ENCODE assay signal across 13 mouse cellular contexts in the genomic region with DNA sequence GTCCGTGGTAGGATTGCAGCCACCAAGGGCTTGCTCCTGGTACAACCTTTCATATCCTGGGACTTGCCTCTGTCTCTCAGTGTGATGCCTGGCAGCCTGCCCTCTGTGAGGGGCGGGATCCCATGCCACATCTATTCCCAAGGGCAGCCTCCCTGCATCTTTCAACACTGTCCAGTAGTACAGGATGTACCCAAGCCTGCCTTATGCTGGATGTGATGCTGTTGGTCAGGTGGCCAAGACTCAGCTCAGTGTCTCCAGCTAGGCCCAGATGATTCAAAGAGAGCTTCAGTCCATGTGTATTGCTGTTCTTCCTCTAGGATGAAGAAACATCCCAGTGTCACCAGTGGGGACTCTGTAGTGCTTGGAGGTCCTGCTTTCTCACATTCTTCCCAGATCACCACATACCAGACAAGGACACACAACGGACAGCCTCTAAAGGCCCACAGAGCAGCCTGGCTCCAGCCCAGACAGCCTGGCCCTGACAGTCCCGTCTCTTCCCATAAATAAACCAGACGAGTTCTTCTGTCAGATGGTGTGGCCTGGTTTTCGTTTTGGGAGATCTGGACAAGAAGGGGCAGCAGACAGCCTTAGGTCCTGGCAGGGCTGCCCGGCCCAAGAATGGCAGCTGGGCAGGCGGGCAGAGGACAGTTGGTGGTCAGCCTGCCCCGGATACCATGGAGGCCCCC. TPM values are rescaled to one million over a fixed set of nuclear protein-coding genes. Genes with fewer than 3 reads are reported as not detected.
DNase-seq lines count a peak whose midpoint lies in the region; ATAC-seq and TF ChIP-seq lines count a peak whose summit lies in the region.
"Had no signal": no experiment of that assay in that cellular context is flagged by ENCODE, and none has a peak within 500 bp of the region (broad histone marks: within the 10 kb centered on the region; RNA-seq: fewer than 3 reads in every experiment).

No protein-coding gene starts in this region.

- no peak overlapping the region for H3K4me2 ChIP-seq in lung, embryonic 14.5 days
- no peak overlapping the region for H3K4me2 ChIP-seq in heart, embryonic 14.5 days (ENCODE audit: low read length)
- H3K4me2 ChIP-seq in stomach, embryonic 15.5 days: no peak overlapping the region
- no peak overlapping the region for H3K4me2 ChIP-seq in hindbrain, postnatal 0 days (ENCODE audit: low read depth, low read length)
- H3K4me2 ChIP-seq: hindbrain, embryonic 14.5 days had no signal

- no peak overlapping the region for H3K4me3 ChIP-seq in lung, embryonic 14.5 days (ENCODE audit: low read depth, low read length)
- no peak overlapping the region for H3K4me3 ChIP-seq in heart, embryonic 14.5 days (ENCODE audit: control insufficient read depth in 1 of 2, insufficient read depth in 1 of 2, low read depth in 1 of 2, low read length in 2 of 2)
- H3K4me3 ChIP-seq in stomach, embryonic 15.5 days (replicated peaks): no peak overlapping the region
- H3K4me3 ChIP-seq in hindbrain, postnatal 0 days (ENCODE audit: low read length): no peak overlapping the region

- 59% methylated on average over 9 of the region's 9 CpGs for WGBS in lung, embryonic 14.5 days
- WGBS in heart, embryonic 14.5 days: 28% methylated on average over 9 of the region's 9 CpGs
- 52% methylated on average over 9 of the region's 9 CpGs for WGBS in stomach, embryonic 15.5 days
- WGBS in hindbrain, postnatal 0 days: 67% methylated on average over 9 of the region's 9 CpGs

- TF ChIP-seq CTCF in lung, embryonic 14.5 days (IDR thresholded peaks at IDR 0.05; ENCODE audit: low read depth): no peak
- no peak for TF ChIP-seq CTCF in hindbrain, postnatal 0 days (IDR thresholded peaks at IDR 0.05; ENCODE audit: low read depth)

- H3K27me3 ChIP-seq in lung, embryonic 14.5 days (ENCODE audit: insufficient read depth, low read length): no peaks in the 10 kb centered on the region
- no peaks in the 10 kb centered on the region for H3K27me3 ChIP-seq in heart, embryonic 14.5 days (ENCODE audit: control insufficient read depth, insufficient read depth, low read length)
- no peaks in the 10 kb centered on the region for H3K27me3 ChIP-seq in stomach, embryonic 15.5 days (replicated peaks)
- H3K27me3 ChIP-seq in hindbrain, postnatal 0 days (ENCODE audit: insufficient read depth, low read length): no peaks in the 10 kb centered on the region

- H3K9me3 ChIP-seq in lung, embryonic 14.5 days (ENCODE audit: low read depth, low read length): no peaks in the 10 kb centered on the region
- no peaks in the 10 kb centered on the region for H3K9me3 ChIP-seq in heart, embryonic 14.5 days (ENCODE audit: control insufficient read depth, low read length)
- H3K9me3 ChIP-seq in stomach, embryonic 15.5 days: no peaks in the 10 kb centered on the region
- H3K9me3 ChIP-seq in hindbrain, postnatal 0 days (ENCODE audit: low read length): no peaks in the 10 kb centered on the region

- peaks cover 5% of the 10 kb centered on the region; the same call in 1 of the 2 replicates for H3K4me1 ChIP-seq in lung, embryonic 14.5 days (ENCODE audit: insufficient read depth)
- H3K4me1 ChIP-seq in heart, embryonic 14.5 days (ENCODE audit: control insufficient read depth in 2 of 2, insufficient read depth in 2 of 2, low read length in 2 of 2): peaks cover 22 to 23% of the 10 kb centered on the region in 2 experiments
- H3K4me1 ChIP-seq in stomach, embryonic 15.5 days: 0 out of 2 replicates have a peak, but pooled peaks cover 6% of the 10 kb centered on the region
- 0 out of 2 replicates have a peak, but pooled peaks cover 2% of the 10 kb centered on the region for H3K4me1 ChIP-seq in hindbrain, postnatal 0 days (ENCODE audit: insufficient read depth, low read length)

- intact Hi-C loops in left cerebral cortex, postnatal 25 days (cut with DNase I): no loop called here

- H3K9ac ChIP-seq in lung, embryonic 14.5 days: no peak overlapping the region
- no peak overlapping the region for H3K9ac ChIP-seq in heart, embryonic 14.5 days (ENCODE audit: low read length)
- no peak overlapping the region for H3K9ac ChIP-seq in stomach, embryonic 15.5 days
- no peak overlapping the region for H3K9ac ChIP-seq in hindbrain, postnatal 0 days (replicated peaks; ENCODE audit: low read length)
- H3K9ac ChIP-seq: hindbrain, embryonic 14.5 days; liver, postnatal 0 days had no signal

- DNase-seq in adrenal gland, adult 2 months: peak; percentile 63
- no peak for DNase-seq in adrenal gland, adult 8-10 months
- peak; percentile 18 for DNase-seq in lung, embryonic 14.5 days
- DNase-seq in lung, adult 18-20 months: no peak
- DNase-seq in left cerebral cortex, postnatal 25 days (ENCODE audit: low spot score in 2 of 2): no peak
- no peak for DNase-seq in hindbrain, postnatal 0 days (ENCODE audit: low spot score)
- DNase-seq: kidney, postnatal 25 days; liver, postnatal 0 days; thymus, adult 18-20 months had no signal

- H3K36me3 ChIP-seq in lung, embryonic 14.5 days (ENCODE audit: insufficient read depth): no peaks in the 10 kb centered on the region
- H3K36me3 ChIP-seq in heart, embryonic 14.5 days (ENCODE audit: control insufficient read depth, insufficient read depth, low read length): no peaks in the 10 kb centered on the region
- no peaks in the 10 kb centered on the region for H3K36me3 ChIP-seq in stomach, embryonic 15.5 days
- H3K36me3 ChIP-seq in hindbrain, postnatal 0 days (ENCODE audit: insufficient read depth, low read length): no peaks in the 10 kb centered on the region

- no peak for ATAC-seq in lung, embryonic 14.5 days (ENCODE audit: insufficient read depth)
- ATAC-seq in heart, embryonic 14.5 days (ENCODE audit: insufficient number of reproducible peaks, insufficient read depth, low FRiP score, low read depth): peak; percentile 56
- ATAC-seq in stomach, embryonic 15.5 days (ENCODE audit: insufficient read depth, low FRiP score, low read depth): peak; percentile 30; the same call in 1 of the 2 replicates
- no peak for ATAC-seq in hindbrain, postnatal 0 days
- ATAC-seq: liver, postnatal 0 days had no signal

- H3K27ac ChIP-seq in lung, embryonic 14.5 days (ENCODE audit: low read depth): no peak overlapping the region
- peak overlapping the region; percentile 66 to 72 for H3K27ac ChIP-seq in heart, embryonic 14.5 days (replicated peaks in 1 of 2; ENCODE audit: control insufficient read depth in 1 of 2, insufficient read depth in 1 of 2, low read depth in 2 of 2, low read length in 2 of 2)
- H3K27ac ChIP-seq in stomach, embryonic 15.5 days: no peak overlapping the region
- H3K27ac ChIP-seq in hindbrain, postnatal 0 days: no peak overlapping the region
- H3K27ac ChIP-seq: hindbrain, embryonic 14.5 days had no signal

RNA-seq across cellular contexts. Expression of a gene that starts 52.0 kb away (rescaled TPM):
- total RNA-seq in adrenal gland, adult 2 months (2021): 1 to 10 TPM; 4.4 to 9.1 TPM
- polyA plus RNA-seq in adrenal gland, adult 2 months (2012; rRNA removed): 10.0 and 10.8 TPM in 2 replicates
- total RNA-seq in adrenal gland, adult 8-10 months (2022): 1 to 10 TPM; 4.2 to 9.7 (median 5.4) TPM
- 9.5 and 10.9 TPM in 2 replicates for polyA plus RNA-seq in lung, embryonic 14.5 days (2014; fragmentation: Nextera tagmentation; extraction: Ambion mirVana)
- polyA plus RNA-seq in heart, embryonic 14.5 days (2014; fragmentation: Nextera tagmentation; extraction: Ambion mirVana): 6.6 and 8.0 TPM in 2 replicates
- 13.3 and 13.6 TPM in 2 replicates for polyA plus RNA-seq in stomach, embryonic 15.5 days (2015; fragmentation: Nextera tagmentation; extraction: Ambion mirVana)
- total RNA-seq in left cerebral cortex, postnatal 25 days (2021): 10 to 100 TPM in 1 of 2 experiments, 1 to 10 TPM in 1; 9.7 to 12.4 TPM
- 15.1 and 17.1 TPM in 2 replicates for total RNA-seq in hindbrain, postnatal 0 days (2014; rRNA removed)
- polyA plus RNA-seq in hindbrain, postnatal 0 days (2015; fragmentation: Nextera tagmentation; extraction: Ambion mirVana): 4.8 and 5.8 TPM in 2 replicates
- total RNA-seq: common myeloid progenitor, adult 5-6 weeks had no signal

Comparison
In these comparisons a context has a peak if more than half of its experiments do, and no peak if none do; other contexts are left out.
1. DNase-seq: peak in adrenal gland, adult 2 months (single experiment) and lung, embryonic 14.5 days (single experiment); none in adrenal gland, adult 8-10 months (single experiment), lung, adult 18-20 months (0 of 2), left cerebral cortex, postnatal 25 days (0 of 2) and hindbrain, postnatal 0 days (single experiment).
2. ATAC-seq: peak in heart, embryonic 14.5 days (single experiment) and stomach, embryonic 15.5 days (single experiment); none in lung, embryonic 14.5 days (single experiment) and hindbrain, postnatal 0 days (single experiment).
3. H3K27ac ChIP-seq: peak in heart, embryonic 14.5 days (2 of 2); none in lung, embryonic 14.5 days (single experiment), stomach, embryonic 15.5 days (single experiment) and hindbrain, postnatal 0 days (single experiment).